Mouse (Mus musculus) heart, adult 2 months (tissue): ENCODE measurements around the gene Pdcd6ip. TPM values are rescaled to one million over a fixed set of nuclear protein-coding genes. Genes with fewer than 3 reads are reported as not detected.

ENCODE experiments used
- DNase-seq, 2 experiments: peaks; one replicate each; pipeline ENCODE4 v3.0.0; 2021
- H3K27ac ChIP-seq: fragments of 200-600 bp; 2 replicates; pipeline ENCODE4 v1.8.1; 2022
- H3K27me3 ChIP-seq: fragments of 200-500 bp; 2 replicates; pipeline ENCODE4 v1.6.1; 2012; ENCODE audit warnings: mild to moderate bottlenecking, low read length, inconsistent platforms, mixed read lengths; ENCODE audit not compliant: control insufficient read depth, insufficient read depth
- H3K36me3 ChIP-seq: fragments of 200-500 bp; 2 replicates; pipeline ENCODE4 v1.6.1; 2012; ENCODE audit warnings: low read length, inconsistent platforms; ENCODE audit not compliant: control insufficient read depth, insufficient read depth
- H3K4me1 ChIP-seq: fragments of 200-500 bp; 2 replicates; pipeline ENCODE4 v1.6.1; 2011; ENCODE audit warnings: low read length; ENCODE audit not compliant: control insufficient read depth, insufficient read depth
- H3K4me3 ChIP-seq: fragments of 200-600 bp; 2 replicates; pipeline ENCODE4 v1.8.1; 2022
- H3K79me2 ChIP-seq: fragments of 200-500 bp; replicated peaks from 2 replicates; pipeline ENCODE4 v1.6.1; 2012; ENCODE audit warnings: mild to moderate bottlenecking, inconsistent platforms, low read length, moderate library complexity, mixed read lengths; ENCODE audit not compliant: control insufficient read depth, insufficient read depth
- H3K9ac ChIP-seq: fragments of 200-500 bp; 2 replicates; pipeline ENCODE4 v1.6.1; 2012; ENCODE audit warnings: low read depth, mild to moderate bottlenecking, control low read depth, inconsistent platforms, low read length, mixed read lengths
- CTCF ChIP-seq: fragments of 200-600 bp; IDR thresholded peaks from 2 replicates; pipeline ENCODE4 v1.8.1; 2022; ENCODE audit warnings: antibody characterized with exemption, mild to moderate bottlenecking, moderate library complexity
- EP300 ChIP-seq: fragments of 200-500 bp; IDR thresholded peaks from 2 replicates; pipeline ENCODE4 v1.6.1; 2011; ENCODE audit warnings: low read depth, low read length, control low read depth; ENCODE audit not compliant: insufficient read depth
- POLR2A ChIP-seq: fragments of 200-500 bp; IDR thresholded peaks from 2 replicates; pipeline ENCODE4 v1.6.1; 2011; ENCODE audit warnings: mild to moderate bottlenecking, low read depth, low read length, control low read depth; ENCODE audit not compliant: insufficient read depth
- WGBS: fragments of 180-500 bp; shearing (Covaris S2); methylation state at CpG from one replicate; pipeline ENCODE4 v1.1.7; 2018; 5-methylcytosine and 5-hydroxymethylcytosine counted together
- intact Hi-C: fragments of 180-260 bp; cut with DNase I; formaldehyde crosslinking; loops from one replicate; pipeline ENCODE4 v1.15.1; 2025
- polyA plus RNA-seq: library from polyadenylated mRNA; depleted of rRNA; stranded (reverse); fragments of >200 nt; gene quantifications from 2 replicates; pipeline ENCODE4 v1.2.3, GENCODE M21; 2012
- total RNA-seq, 2 experiments: library from RNA; stranded (reverse); gene quantifications; 2 replicates each; pipeline ENCODE4 v1.2.3; 2021

Gene Pdcd6ip
- total and polyA plus RNA-seq, 3 experiments = 35.7 to 63.3 (median 56.0) TPM

DNA sequence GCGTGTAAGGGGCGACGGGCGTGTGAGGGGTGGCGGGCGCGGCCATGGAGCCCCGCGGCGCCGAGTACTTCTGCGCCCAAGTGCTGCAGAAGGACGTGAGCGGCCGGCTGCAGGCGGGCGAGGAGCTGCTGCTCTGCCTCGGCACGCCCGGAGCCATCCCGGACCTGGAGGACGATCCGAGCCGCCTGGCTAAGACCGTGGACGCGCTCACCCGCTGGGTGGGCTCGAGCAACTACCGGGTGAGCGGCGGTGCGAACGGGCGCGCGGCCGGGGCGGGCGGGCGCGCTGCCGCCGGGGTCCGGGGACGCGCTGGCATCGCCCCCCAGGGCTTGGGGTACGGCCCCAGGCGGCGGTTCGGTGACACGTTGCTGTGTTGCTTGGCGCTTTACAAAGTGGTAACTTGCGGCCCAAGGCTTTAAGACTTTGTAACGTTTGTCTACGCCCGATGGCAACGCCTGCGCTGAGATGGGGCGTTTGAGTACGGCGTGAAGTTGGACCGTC lies 33.6 kb upstream of the Pdcd6ip start:
- no peaks in the 10 kb centered on the region for H3K36me3 ChIP-seq
- peak overlapping the region; percentile 97 for H3K27ac ChIP-seq
- no peaks in the 10 kb centered on the region for H3K79me2 ChIP-seq
- peak overlapping the region; percentile 92 for H3K9ac ChIP-seq
- no peaks in the 10 kb centered on the region for H3K27me3 ChIP-seq
- no peak for TF ChIP-seq CTCF
- no peak for TF ChIP-seq EP300
- no peak for TF ChIP-seq POLR2A
- under 1% methylated on average over 64 of the region's 64 CpGs for WGBS
- H3K4me3 ChIP-seq = peak overlapping the region; percentile 80
- DNase-seq = peak in 1 of 2 experiments; percentile 74
- peaks cover 7% of the 10 kb centered on the region for H3K4me1 ChIP-seq
- intact Hi-C loops = loop anchor here (2.0 to 5.0 kb wide), 6 partner anchors 35 to 376 kb away; partner anchors contain the start of gene Ubp1

DNA sequence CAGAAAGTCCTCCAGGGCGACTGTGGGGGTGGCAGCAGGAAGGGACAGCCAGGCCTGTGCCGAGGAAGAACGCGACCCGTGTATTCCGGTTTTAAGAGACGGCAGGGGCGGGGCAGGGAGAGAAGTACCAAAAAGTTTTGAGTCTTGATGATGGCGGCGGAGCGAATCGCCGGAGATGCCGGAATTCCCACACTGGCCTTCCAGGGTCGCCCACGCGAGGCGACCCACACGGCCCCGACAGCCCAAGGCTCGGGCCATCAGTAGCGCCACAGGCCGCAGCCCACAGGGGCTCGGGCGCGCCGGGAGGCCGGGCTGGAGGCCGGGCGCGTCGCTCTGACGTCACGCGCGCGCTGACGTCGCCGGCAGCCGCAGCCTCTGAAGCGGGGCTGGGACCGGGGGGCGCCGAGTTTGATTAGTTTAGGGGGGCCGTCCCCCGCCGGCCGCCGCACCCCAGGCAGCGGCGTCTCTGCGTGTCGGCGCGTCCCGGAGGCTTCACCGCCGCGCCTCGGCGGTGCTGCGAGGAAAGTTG lies 33.1 kb upstream of the Pdcd6ip start, which contains the start of gene Clasp2:
Gene Clasp2, plus strand, starts transcription at position 366 of the 529 bp plus-strand sequence.
- DNase-seq = peak; percentile 88 to 92
- no peaks in the 10 kb centered on the region for H3K79me2 ChIP-seq
- 0 out of 2 replicates have a peak, but pooled peaks have one; percentile 14 for TF ChIP-seq EP300
- TF ChIP-seq CTCF = no peak
- H3K27ac ChIP-seq = peak within 1 kb of the TSS; percentile 97
- intact Hi-C loops = loop anchor here (2.0 to 5.0 kb wide), 5 partner anchors 34 to 376 kb away; partner anchors contain the start of gene Ubp1
- peaks cover 7% of the 10 kb centered on the region for H3K4me1 ChIP-seq
- H3K9ac ChIP-seq = peak within 1 kb of the TSS; percentile 92
- peak within 1 kb of the TSS; percentile 80 for H3K4me3 ChIP-seq
- no peaks in the 10 kb centered on the region for H3K27me3 ChIP-seq
- WGBS = under 1% methylated on average over 44 of the region's 63 CpGs
- H3K36me3 ChIP-seq = no peaks in the 10 kb centered on the region

DNA sequence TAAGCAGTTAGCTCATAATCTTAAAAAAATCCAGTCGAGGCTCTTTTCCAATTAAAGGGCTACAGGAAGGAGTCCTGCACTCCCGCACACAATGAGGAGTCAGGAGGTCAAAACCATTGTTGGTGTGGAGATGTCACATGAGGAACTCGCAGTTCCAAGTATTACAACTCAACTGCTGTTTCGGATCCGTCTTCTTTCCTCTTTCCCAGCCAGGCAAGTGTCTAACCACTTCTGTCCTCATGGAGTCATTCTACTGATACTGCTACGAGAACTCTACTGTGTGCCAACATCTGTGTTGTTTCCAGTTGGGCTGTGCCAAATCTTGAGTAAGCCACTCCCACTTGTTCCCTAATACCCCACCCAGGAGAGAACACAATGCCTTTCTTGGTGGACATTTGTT lies 30.9 kb upstream of the Pdcd6ip start:
- 26% methylated on average over 6 of the region's 6 CpGs for WGBS

DNA sequence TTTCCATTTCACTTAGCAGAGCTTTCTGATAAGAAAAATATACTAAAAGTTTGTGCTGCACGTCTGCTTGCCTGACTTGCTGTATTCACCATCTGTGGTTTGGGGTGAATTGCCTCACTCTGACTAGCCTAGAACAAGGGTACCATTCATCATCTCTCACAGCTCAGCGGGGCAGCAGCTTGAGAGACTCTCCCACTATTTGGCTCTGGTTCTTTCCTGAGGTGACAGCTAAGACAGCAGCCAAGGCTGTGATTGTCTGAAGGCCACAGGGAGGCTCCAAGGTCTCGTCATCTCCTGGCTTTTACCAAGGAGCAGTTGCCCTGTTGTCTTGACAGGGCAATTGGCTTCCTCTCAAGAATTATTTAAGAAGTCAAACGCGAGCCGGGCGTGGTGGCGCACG lies 30.0 kb upstream of the Pdcd6ip start:
- no peaks in the 10 kb centered on the region for H3K27me3 ChIP-seq
- no peak overlapping the region for H3K4me3 ChIP-seq
- DNase-seq = peak in 1 of 2 experiments; percentile 27
- no peaks in the 10 kb centered on the region for H3K79me2 ChIP-seq
- H3K27ac ChIP-seq = no peak overlapping the region; the same call in 1 of the 2 replicates
- WGBS = 38% methylated on average over 9 of the region's 9 CpGs
- TF ChIP-seq EP300 (no peak), POLR2A (no peak), CTCF (no peak)
- H3K36me3 ChIP-seq = no peaks in the 10 kb centered on the region
- H3K9ac ChIP-seq = no peak overlapping the region
- intact Hi-C loops = no loop called here
- peaks cover 7% of the 10 kb centered on the region for H3K4me1 ChIP-seq

More for the DNA sequence above, 30.9 kb upstream of the Pdcd6ip start:
- Histone ChIP-seq H3K27me3 (no peaks in the 10 kb centered on the region), H3K79me2 (no peaks in the 10 kb centered on the region), H3K4me1 (peaks cover 7% of the 10 kb centered on the region), H3K36me3 (no peaks in the 10 kb centered on the region), H3K27ac (peak overlapping the region; percentile 97), H3K9ac (no peak overlapping the region), H3K4me3 (no peak overlapping the region)
- TF ChIP-seq POLR2A = peak; percentile 32; the same call in 1 of the 2 replicates
- TF ChIP-seq CTCF = peak; percentile 18
- TF ChIP-seq EP300 = 0 out of 2 replicates have a peak, but pooled peaks have one; percentile 42
- DNase-seq = peak; percentile 44 to 64
- intact Hi-C loops = no loop called here

DNA sequence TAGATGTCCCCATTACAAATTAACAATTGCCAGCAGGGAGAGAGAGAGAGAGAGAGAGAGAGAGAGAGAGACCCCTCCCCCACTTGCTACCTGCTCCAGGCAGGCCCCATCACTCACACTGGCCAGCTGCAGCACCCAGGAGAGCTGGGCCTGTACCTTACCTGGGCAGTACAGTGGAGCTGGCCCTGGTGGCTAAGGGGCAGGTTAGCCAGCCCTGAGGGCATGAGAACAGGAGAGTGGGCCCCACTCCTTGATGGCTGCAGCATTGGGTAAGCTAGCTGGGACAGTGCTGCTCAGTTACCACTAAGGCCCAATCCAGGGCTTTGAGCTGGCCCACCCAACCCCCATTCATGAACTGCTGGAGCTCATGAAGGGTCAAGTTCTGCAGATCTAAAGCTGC lies 27.9 kb upstream of the Pdcd6ip start:
- Histone ChIP-seq H3K36me3 (no peaks in the 10 kb centered on the region), H3K4me1 (peaks cover 6% of the 10 kb centered on the region), H3K79me2 (no peaks in the 10 kb centered on the region), H3K27ac (no peak overlapping the region), H3K9ac (no peak overlapping the region), H3K27me3 (no peaks in the 10 kb centered on the region), H3K4me3 (no peak overlapping the region)
- DNase-seq = no peak
- TF ChIP-seq EP300 = no peak
- intact Hi-C loops = no loop called here

DNA sequence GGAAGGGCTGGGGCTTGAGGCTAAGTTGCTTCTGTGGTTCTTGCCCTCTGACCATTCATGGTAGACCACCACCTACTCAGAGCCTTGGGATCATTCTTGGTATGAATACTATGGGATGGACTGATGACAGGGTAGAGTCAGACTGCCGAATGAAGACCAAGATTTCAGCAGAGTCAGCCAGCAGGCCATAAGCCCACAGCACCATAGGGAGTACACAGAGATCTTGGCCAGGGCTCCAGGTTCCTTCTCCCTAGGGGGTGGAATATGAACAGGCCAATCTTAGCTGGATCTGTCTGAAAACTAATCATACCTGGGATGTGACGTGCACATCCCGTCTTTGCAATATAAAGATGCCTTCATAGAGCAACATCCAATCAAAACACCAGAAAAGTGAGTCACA lies 23.5 kb upstream of the Pdcd6ip start:
- Histone ChIP-seq H3K79me2 (no peaks in the 10 kb centered on the region), H3K4me1 (no peaks in the 10 kb centered on the region), H3K27ac (no peak overlapping the region), H3K4me3 (no peak overlapping the region), H3K9ac (no peak overlapping the region), H3K27me3 (no peaks in the 10 kb centered on the region), H3K36me3 (no peaks in the 10 kb centered on the region)
- intact Hi-C loops = no loop called here
- no peak for DNase-seq
- TF ChIP-seq EP300 (no peak), POLR2A (no peak), CTCF (no peak)
- WGBS = 72% methylated on average over 3 of the region's 3 CpGs
